Comparison of ENCODE assay signal across 22 mouse cellular contexts in genomic region chr2:80388341-80388740, GRCm38 (mm10). TPM values are rescaled to one million over a fixed set of nuclear protein-coding genes. Genes with fewer than 3 reads are reported as not detected.
DNase-seq lines count a peak whose midpoint lies in the region; ATAC-seq and TF ChIP-seq lines count a peak whose summit lies in the region.
"Had no signal": no experiment of that assay in that cellular context is flagged by ENCODE, and none has a peak within 500 bp of the region (broad histone marks: within the 10 kb centered on the region; RNA-seq: fewer than 3 reads in every experiment).

No protein-coding gene starts in this region.

- H3K4me3 ChIP-seq in limb, embryonic 12.5 days (replicated peaks), result no peak overlapping the region
- no peak overlapping the region for H3K4me3 ChIP-seq in limb, embryonic 10.5 days
- no peak overlapping the region for H3K4me3 ChIP-seq in midbrain, postnatal 0 days (ENCODE audit: low read depth, low read length)
- H3K4me3 ChIP-seq: erythroblast, embryonic 14.5 days; gastrocnemius, adult 2 months; hindbrain, embryonic 12.5 days; kidney, embryonic 15.5 days had no signal

- no peaks in the 10 kb centered on the region for H3K36me3 ChIP-seq in limb, embryonic 12.5 days
- H3K36me3 ChIP-seq in limb, embryonic 10.5 days, result no peaks in the 10 kb centered on the region
- no peaks in the 10 kb centered on the region for H3K36me3 ChIP-seq in midbrain, postnatal 0 days (ENCODE audit: insufficient read depth, low read length)
- H3K36me3 ChIP-seq: hindbrain, embryonic 12.5 days; kidney, embryonic 15.5 days had no signal

- no peak for ATAC-seq in limb, embryonic 12.5 days (ENCODE audit: insufficient number of reproducible peaks, insufficient read depth, low FRiP score, low TSS enrichment, low read depth)
- ATAC-seq in midbrain, postnatal 0 days (ENCODE audit: low FRiP score), result no peak
- ATAC-seq: forebrain, embryonic 14.5 days; liver, postnatal 0 days had no signal

- no peak for TF ChIP-seq CTCF in midbrain, postnatal 0 days (IDR thresholded peaks at IDR 0.05)

- H3K9me3 ChIP-seq in limb, embryonic 12.5 days, result no peaks in the 10 kb centered on the region
- no peaks in the 10 kb centered on the region for H3K9me3 ChIP-seq in limb, embryonic 10.5 days (replicated peaks)
- H3K9me3 ChIP-seq in midbrain, postnatal 0 days (ENCODE audit: low read length), result no peaks in the 10 kb centered on the region
- H3K9me3 ChIP-seq: hindbrain, embryonic 12.5 days; kidney, embryonic 15.5 days had no signal

- H3K27ac ChIP-seq in limb, embryonic 12.5 days, result peak overlapping the region; percentile 50; the same call in 1 of the 2 replicates
- no peak overlapping the region for H3K27ac ChIP-seq in limb, embryonic 10.5 days
- H3K27ac ChIP-seq in midbrain, postnatal 0 days (ENCODE audit: low read depth, low read length), result no peak overlapping the region
- H3K27ac ChIP-seq: gastrocnemius, adult 2 months; hindbrain, embryonic 12.5 days; kidney, embryonic 15.5 days; macrophage had no signal

- peaks cover 24% of the 10 kb centered on the region for H3K4me1 ChIP-seq in limb, embryonic 12.5 days (replicated peaks)
- H3K4me1 ChIP-seq in limb, embryonic 10.5 days, result peaks cover 15% of the 10 kb centered on the region
- no peaks in the 10 kb centered on the region for H3K4me1 ChIP-seq in midbrain, postnatal 0 days (ENCODE audit: insufficient read depth, low read length)
- H3K4me1 ChIP-seq: hindbrain, embryonic 12.5 days had no signal

- peaks cover 18% of the 10 kb centered on the region for H3K27me3 ChIP-seq in limb, embryonic 12.5 days
- no peaks in the 10 kb centered on the region for H3K27me3 ChIP-seq in limb, embryonic 10.5 days (ENCODE audit: low read depth, poor library complexity, severe bottlenecking)
- H3K27me3 ChIP-seq in midbrain, postnatal 0 days (ENCODE audit: insufficient read depth, low read length), result no peaks in the 10 kb centered on the region
- H3K27me3 ChIP-seq: hindbrain, embryonic 12.5 days; kidney, embryonic 15.5 days had no signal

- no peak for DNase-seq in limb, embryonic 10.5 days (ENCODE audit: low spot score)
- peak; percentile 75 for DNase-seq in layer of hippocampus, adult 11-12 months (ENCODE audit: low spot score)
- peak; percentile 73 for DNase-seq in layer of hippocampus, adult 9-10 months (ENCODE audit: low spot score)
- peak; percentile 9 for DNase-seq in right cerebral cortex, postnatal 25 days
- DNase-seq in urinary bladder, postnatal 10 days (ENCODE audit: low spot score), result no peak
- no peak for DNase-seq in midbrain, postnatal 0 days (ENCODE audit: low spot score)
- DNase-seq: cerebellum, adult 18-20 months; cerebellum, postnatal 36 days; liver; liver, postnatal 0 days; spleen, adult 18-20 months; thymus, adult 2 months had no signal

- H3K4me2 ChIP-seq in limb, embryonic 12.5 days, result no peak overlapping the region
- H3K4me2 ChIP-seq in midbrain, postnatal 0 days (ENCODE audit: low read depth, low read length, poor library complexity, severe bottlenecking), result no peak overlapping the region
- H3K4me2 ChIP-seq: hindbrain, embryonic 12.5 days; kidney, embryonic 15.5 days; midbrain, embryonic 11.5 days had no signal

- 85% methylated on average over 3 of the region's 3 CpGs for WGBS in limb, embryonic 12.5 days
- WGBS in limb, embryonic 10.5 days, result 92% methylated on average over 3 of the region's 3 CpGs
- 91% methylated on average over 3 of the region's 3 CpGs for WGBS in midbrain, postnatal 0 days

- H3K9ac ChIP-seq in limb, embryonic 12.5 days (replicated peaks), result no peak overlapping the region
- no peak overlapping the region for H3K9ac ChIP-seq in midbrain, postnatal 0 days (replicated peaks; ENCODE audit: low read length, poor library complexity, severe bottlenecking)
- H3K9ac ChIP-seq: hindbrain, embryonic 12.5 days; kidney, embryonic 15.5 days; liver, postnatal 0 days had no signal

RNA-seq across cellular contexts. Expression of gene Frzb, which starts 59.1 kb away (rescaled TPM):
- polyA plus RNA-seq in limb, embryonic 12.5 days (2016; fragmentation: Nextera tagmentation; extraction: Ambion mirVana), result 54.7 and 56.2 TPM in 2 replicates
- polyA plus RNA-seq in limb, embryonic 10.5 days (2016; fragmentation: Nextera tagmentation; extraction: Ambion mirVana), result 87.4 and 111 TPM in 2 replicates
- 2.5 and 2.6 TPM in 2 replicates for total RNA-seq in midbrain, postnatal 0 days (2014; rRNA removed)
- polyA plus RNA-seq in midbrain, postnatal 0 days (2015; fragmentation: Nextera tagmentation; extraction: Ambion mirVana), result 1.3 and 2.4 TPM in 2 replicates
- total RNA-seq: granulocyte monocyte progenitor cell, adult 5-6 weeks; neutrophil, adult 5-6 weeks had no signal
- polyA plus RNA-seq: erythroblast, embryonic 14.5 days; macrophage had no signal

Comparison
In these comparisons a context has a peak if more than half of its experiments do, and no peak if none do; other contexts are left out.
1. DNase-seq: peak in layer of hippocampus, adult 11-12 months (single experiment), layer of hippocampus, adult 9-10 months (single experiment) and right cerebral cortex, postnatal 25 days (single experiment); none in limb, embryonic 10.5 days (single experiment), urinary bladder, postnatal 10 days (single experiment) and midbrain, postnatal 0 days (single experiment).
2. RNA of gene Frzb, which starts 59.1 kb away (polyA plus RNA-seq): 87.4 to 111 TPM in limb, embryonic 10.5 days and 54.7 to 56.2 TPM in limb, embryonic 12.5 days; 1.3 to 2.4 TPM in midbrain, postnatal 0 days; every median in the first group is over 10 times any median in the second.